Mouse (Mus musculus) mammary gland, adult 2 months (tissue): ENCODE results near the gene Prima1. TPM values are rescaled to one million over a fixed set of nuclear protein-coding genes. Genes with fewer than 3 reads are reported as not detected.

ENCODE experiments used
- polyA plus RNA-seq: library from polyadenylated mRNA; depleted of rRNA; stranded (reverse); fragments of >200 nt; gene quantifications from 2 replicates; pipeline ENCODE4 v1.2.3, GENCODE M21; 2012; ENCODE audit warnings: low replicate concordance; rRNA removed

The Prima1 gene
- 1.6 and 2.9 TPM in 2 replicates for polyA plus RNA-seq

DNA sequence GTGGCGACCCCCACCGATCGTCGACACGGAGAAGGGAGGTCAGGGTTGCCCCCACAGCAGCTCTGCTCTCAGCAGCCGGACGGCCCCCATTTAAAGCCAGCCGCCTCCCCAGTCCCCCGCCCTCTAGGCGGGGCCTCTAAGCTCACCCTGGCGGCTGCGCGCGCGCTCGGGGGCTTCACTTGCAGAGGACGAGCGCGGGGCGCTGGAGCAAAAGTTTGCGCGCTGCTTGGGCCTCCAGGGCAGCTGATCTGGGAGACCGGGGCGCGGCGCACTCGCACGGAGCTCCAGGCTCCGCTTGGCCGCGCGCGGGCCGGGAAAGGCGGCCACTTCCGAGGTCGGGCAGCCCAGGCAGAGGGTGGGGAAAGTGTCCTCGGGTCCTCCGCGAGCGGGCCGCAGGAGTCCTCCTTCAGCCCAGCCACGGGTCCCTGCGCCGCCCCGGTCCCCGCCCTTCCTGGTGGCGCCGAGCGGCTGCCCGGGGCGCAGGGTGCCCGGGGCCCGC is at the start of gene Prima1:
Gene Prima1 (minus strand): TSS at position 68 of the 499 bp plus-strand sequence.

Other genes with a start within 250 kb of the Prima1 start
- not detected in 2 replicates for gene Fam181a, start 68.8 kb upstream of the Prima1 start, polyA plus RNA-seq
- gene Asb2, start 113.9 kb upstream of the Prima1 start, polyA plus RNA-seq: 20.7 and 80.8 TPM in 2 replicates
- gene Otub2, start 146.5 kb upstream of the Prima1 start, polyA plus RNA-seq: 3.6 and 5.8 TPM in 2 replicates
- 0.81 and 1.3 TPM in 2 replicates for gene 9330161L09Rik, start 165.7 kb upstream of the Prima1 start, polyA plus RNA-seq
- 29.2 and 49.9 TPM in 2 replicates for gene Ddx24, start 183.7 kb upstream of the Prima1 start, polyA plus RNA-seq
- 1,029 and 1,525 TPM in 2 replicates for gene Ifi27, start 192.1 kb upstream of the Prima1 start, polyA plus RNA-seq
- gene Ifi27l2a, start 201.5 kb upstream of the Prima1 start, polyA plus RNA-seq: 4,536 and 5,133 TPM in 2 replicates
- not detected in 2 replicates for gene Ifi27l2b, start 215.1 kb upstream of the Prima1 start, polyA plus RNA-seq